In genomic region chr15:7987374-7987773, GRCm38 (mm10) we compare ENCODE assay signal across 19 mouse cellular contexts.
A peak's percentile ranks its signal among the peaks of the same experiment; 100 is the strongest.
DNase-seq lines count a peak whose midpoint lies in the region; ATAC-seq lines count a peak whose summit lies in the region.
"Had no signal": no experiment of that assay in that cellular context is flagged by ENCODE, and none has a peak within 500 bp of the region (broad histone marks: within the 10 kb centered on the region; RNA-seq: fewer than 3 reads in every experiment).

No protein-coding gene starts in this region.

- no peaks in the 10 kb centered on the region for H3K27me3 ChIP-seq in hindbrain, embryonic 14.5 days (ENCODE audit: control insufficient read depth, insufficient read depth, low read length)
- H3K27me3 ChIP-seq: embryonic facial prominence, embryonic 12.5 days; forebrain, embryonic 15.5 days; hindbrain, embryonic 13.5 days had no signal

- peak; percentile 37 for DNase-seq in CD4-positive helper T cell, adult 2 months (ENCODE audit: low read depth, low spot score)
- peak; percentile 16 for DNase-seq in CD4-positive, CD25-positive, alpha-beta regulatory T cell, adult 2 months (ENCODE audit: low read depth, low spot score)
- peak; percentile 63 for DNase-seq in T-cell, adult 2 months (ENCODE audit: low spot score)
- no peak for DNase-seq in cerebellum, postnatal 4 days (ENCODE audit: low spot score in 2 of 2)
- no peak for DNase-seq in hindbrain, embryonic 14.5 days (ENCODE audit: low spot score)
- DNase-seq in layer of hippocampus, adult 9-10 months (ENCODE audit: low spot score): no peak
- no peak for DNase-seq in retina, postnatal 1 day
- DNase-seq: adrenal gland, adult 2 months; adrenal gland, postnatal 25 days; cerebellum, adult 8-10 months; cerebellum, postnatal 14 days; gastrocnemius, postnatal 36 days; heart, adult 18-20 months; heart, postnatal 10 days had no signal

- H3K4me2 ChIP-seq in hindbrain, embryonic 14.5 days (replicated peaks): no peak overlapping the region
- H3K4me2 ChIP-seq: embryonic facial prominence, embryonic 12.5 days; forebrain, embryonic 15.5 days; hindbrain, embryonic 13.5 days had no signal

- no peaks in the 10 kb centered on the region for H3K36me3 ChIP-seq in hindbrain, embryonic 14.5 days (replicated peaks; ENCODE audit: control insufficient read depth, insufficient read depth)
- H3K36me3 ChIP-seq: embryonic facial prominence, embryonic 12.5 days; forebrain, embryonic 15.5 days; heart, embryonic 10.5 days; hindbrain, embryonic 13.5 days had no signal

- no peak overlapping the region for H3K27ac ChIP-seq in hindbrain, embryonic 14.5 days
- H3K27ac ChIP-seq: embryonic facial prominence, embryonic 12.5 days; forebrain, embryonic 15.5 days; heart, embryonic 10.5 days; hindbrain, embryonic 13.5 days had no signal

- no peaks in the 10 kb centered on the region for H3K9me3 ChIP-seq in hindbrain, embryonic 14.5 days (ENCODE audit: control insufficient read depth, low read length)
- H3K9me3 ChIP-seq: embryonic facial prominence, embryonic 12.5 days; forebrain, embryonic 15.5 days; heart, embryonic 10.5 days; hindbrain, embryonic 13.5 days had no signal

- ATAC-seq in megakaryocyte, adult 5-6 weeks (ENCODE audit: poor library complexity, severe bottlenecking): peak; percentile 79
- no peak for ATAC-seq in hindbrain, embryonic 14.5 days (ENCODE audit: low FRiP score)
- ATAC-seq: forebrain, embryonic 15.5 days had no signal

- no peaks in the 10 kb centered on the region for H3K4me1 ChIP-seq in hindbrain, embryonic 14.5 days (replicated peaks; ENCODE audit: control insufficient read depth, insufficient read depth, low read length)
- H3K4me1 ChIP-seq: forebrain, embryonic 15.5 days; heart, embryonic 10.5 days; hindbrain, embryonic 13.5 days had no signal

- H3K4me3 ChIP-seq in hindbrain, embryonic 14.5 days (replicated peaks; ENCODE audit: low read length): no peak overlapping the region
- H3K4me3 ChIP-seq: embryonic facial prominence, embryonic 12.5 days; forebrain, embryonic 15.5 days; heart, embryonic 10.5 days; hindbrain, embryonic 13.5 days had no signal

- WGBS in hindbrain, embryonic 14.5 days: 95% methylated on average over 8 of the region's 8 CpGs

- no peak overlapping the region for H3K9ac ChIP-seq in hindbrain, embryonic 14.5 days
- H3K9ac ChIP-seq: embryonic facial prominence, embryonic 12.5 days; forebrain, embryonic 15.5 days; hindbrain, embryonic 13.5 days had no signal

Comparison
In these comparisons a context has a peak if more than half of its experiments do, and no peak if none do; other contexts are left out.
1. DNase-seq: peak in CD4-positive helper T cell, adult 2 months (single experiment), CD4-positive, CD25-positive, alpha-beta regulatory T cell, adult 2 months (single experiment) and T-cell, adult 2 months (single experiment); none in cerebellum, postnatal 4 days (0 of 2), hindbrain, embryonic 14.5 days (single experiment), layer of hippocampus, adult 9-10 months (single experiment) and retina, postnatal 1 day (single experiment).